Mouse (Mus musculus) thymus, postnatal 0 days (tissue): ENCODE data around the gene Pagr1a. TPM values are rescaled to one million over a fixed set of nuclear protein-coding genes. Genes with fewer than 3 reads are reported as not detected.

ENCODE experiments used
- DNase-seq: peaks from one replicate; pipeline ENCODE4 v3.0.0-alpha.2; 2015; ENCODE audit warnings: low spot score
- microRNA-seq: library from miRNA; unstranded; fragments of <30 nt; microRNA quantifications from one replicate; pipeline ENCODE4, GENCODE M21; 2016; ENCODE audit warnings: borderline number of aligned reads
- polyA plus RNA-seq: library from polyadenylated mRNA; unstranded; fragments of >200 nt; fragmentation: Nextera tagmentation; extraction: Ambion mirVana; gene quantifications from 2 replicates; pipeline ENCODE4 v1.2.1, GENCODE M21; 2015

Gene Pagr1a
- polyA plus RNA-seq, 1 experiment from 2014 or later: 100 TPM

DNA sequence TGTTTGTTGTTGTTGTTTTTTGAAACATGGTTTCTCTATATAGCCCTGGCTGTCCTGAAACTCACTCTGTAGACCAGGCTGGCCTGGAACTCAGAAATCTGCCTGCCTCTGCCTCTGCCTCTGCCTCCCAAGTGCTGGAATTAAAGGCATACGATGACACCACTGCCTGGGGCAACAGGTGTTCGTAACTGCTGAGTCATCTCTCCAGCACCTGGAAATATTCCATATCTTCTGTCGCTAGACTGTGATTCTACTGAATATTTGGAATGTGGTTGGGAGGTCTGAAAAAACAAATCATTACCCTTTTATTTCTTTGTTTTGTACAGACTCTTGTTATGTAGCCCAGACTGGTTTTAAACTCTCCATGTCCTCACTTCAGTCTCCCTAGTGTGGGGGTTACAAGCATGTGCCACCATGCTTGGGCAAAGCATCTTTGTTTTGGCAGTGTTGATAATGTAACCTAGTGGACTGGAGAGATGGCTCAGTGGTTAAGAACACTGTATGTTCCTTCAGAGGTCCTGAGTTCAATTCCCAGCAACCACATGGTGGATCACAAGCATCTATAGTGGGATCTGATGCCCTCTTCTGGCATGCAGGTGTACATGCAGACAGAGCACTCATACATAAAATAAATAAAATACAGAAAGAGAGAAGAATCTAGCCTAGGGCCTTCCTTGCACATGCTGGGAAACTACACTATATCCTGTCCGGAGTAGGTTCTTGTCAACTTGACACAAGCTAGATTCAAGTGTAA is 12.9 kb downstream of the Pagr1a start:
- DNase-seq: no peak

DNA sequence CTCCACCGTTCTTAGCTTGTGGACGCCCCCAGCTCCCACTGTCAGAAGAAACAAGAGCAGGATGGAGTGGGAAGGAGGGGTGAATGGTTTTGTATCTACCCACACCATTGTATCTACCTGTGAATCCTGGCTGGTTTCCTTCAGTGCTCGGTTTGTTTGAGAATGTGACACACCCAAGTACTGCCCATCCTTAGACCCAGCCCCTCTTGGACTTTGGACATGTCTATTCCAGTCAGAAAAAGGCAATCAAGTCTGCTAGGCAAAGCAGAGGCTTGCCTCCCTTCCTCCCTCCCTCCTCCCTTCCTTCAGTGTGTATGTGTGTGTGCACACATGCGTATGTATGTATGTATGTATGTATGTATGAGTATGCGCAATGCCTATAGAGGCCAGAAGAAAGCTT is 13.5 kb downstream of the Pagr1a start:
- no peak for DNase-seq

DNA sequence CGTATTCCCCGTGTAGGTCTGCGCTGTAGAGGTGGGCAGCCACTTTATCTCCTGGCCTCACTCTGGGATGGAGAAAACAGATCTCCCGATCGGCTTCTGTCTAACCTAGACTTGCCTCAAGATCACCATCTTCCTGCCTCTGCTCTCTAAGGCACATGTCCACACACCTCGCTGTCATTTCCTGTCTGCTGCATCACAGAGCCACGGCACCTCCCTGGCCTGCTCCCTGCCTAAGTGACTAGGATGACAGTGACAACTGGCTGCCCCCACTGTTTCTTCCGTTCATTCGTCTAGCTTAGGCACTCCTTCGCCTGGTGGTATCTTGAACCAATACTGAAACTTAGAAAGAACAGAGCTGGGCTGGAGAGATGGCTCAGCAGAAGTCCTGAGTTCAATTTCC is 17.6 kb downstream of the Pagr1a start:
- DNase-seq: peak; percentile 42

DNA sequence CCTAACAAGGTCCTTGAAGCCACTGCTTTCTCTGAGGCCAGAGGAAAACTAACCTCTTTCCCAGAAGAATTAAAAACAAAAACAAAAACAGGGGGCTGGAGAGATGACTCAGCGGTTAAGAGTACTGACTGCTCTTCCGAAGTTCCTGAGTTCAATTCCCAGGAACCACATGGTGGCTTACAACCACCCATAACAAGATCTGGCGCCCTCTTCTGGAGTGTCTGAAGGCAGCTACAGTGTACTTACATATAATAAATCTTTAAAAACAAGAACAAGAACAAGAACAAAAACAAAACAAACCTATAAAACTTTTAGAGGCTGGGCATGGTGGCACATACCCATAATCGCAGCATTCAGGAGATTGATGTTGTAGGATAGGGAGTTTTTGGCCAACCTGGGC is 20.7 kb downstream of the Pagr1a start:
- DNase-seq: no peak

DNA sequence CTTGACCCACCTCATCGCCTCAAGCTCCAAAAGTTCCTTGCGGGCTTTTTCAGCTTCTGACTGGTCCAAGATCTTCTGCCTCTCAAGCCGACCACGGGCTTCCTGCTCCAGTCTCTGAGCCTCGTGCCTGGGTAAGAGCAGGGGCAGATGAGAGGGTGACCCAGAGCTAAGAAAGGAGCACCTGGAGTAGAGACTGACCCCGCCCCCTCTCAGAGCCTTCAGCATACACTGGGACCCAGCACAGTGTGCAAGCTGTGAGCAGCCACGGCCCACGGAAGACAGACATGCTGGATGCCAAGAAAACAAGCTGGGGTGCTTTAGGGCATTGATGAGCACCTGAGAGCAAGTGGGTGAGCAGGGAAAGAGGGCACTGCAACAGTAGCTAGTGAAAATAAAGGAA is 28.3 kb downstream of the Pagr1a start:
- DNase-seq: no peak

DNA sequence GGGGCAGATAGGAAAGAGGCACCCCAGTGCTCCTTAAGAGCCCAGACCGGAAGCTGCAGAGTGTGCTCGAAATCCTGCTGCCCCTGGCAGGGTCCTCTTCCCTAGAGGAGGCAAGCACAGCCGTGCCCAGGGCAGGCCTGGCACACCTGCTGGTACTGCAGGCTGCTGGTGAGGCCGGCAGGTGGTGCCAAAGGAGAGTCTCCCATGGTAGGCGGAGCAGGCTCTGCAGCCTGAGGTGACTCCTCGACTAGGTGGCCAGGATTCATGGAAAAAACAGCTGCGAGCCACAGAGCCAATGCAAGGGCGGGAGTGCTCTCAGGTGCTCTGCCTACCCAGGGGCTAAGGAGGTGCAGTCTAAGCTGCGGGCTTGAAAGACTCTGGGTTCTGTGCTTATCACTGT is 30.8 kb downstream of the Pagr1a start:
- peak; percentile 32 for DNase-seq

DNA sequence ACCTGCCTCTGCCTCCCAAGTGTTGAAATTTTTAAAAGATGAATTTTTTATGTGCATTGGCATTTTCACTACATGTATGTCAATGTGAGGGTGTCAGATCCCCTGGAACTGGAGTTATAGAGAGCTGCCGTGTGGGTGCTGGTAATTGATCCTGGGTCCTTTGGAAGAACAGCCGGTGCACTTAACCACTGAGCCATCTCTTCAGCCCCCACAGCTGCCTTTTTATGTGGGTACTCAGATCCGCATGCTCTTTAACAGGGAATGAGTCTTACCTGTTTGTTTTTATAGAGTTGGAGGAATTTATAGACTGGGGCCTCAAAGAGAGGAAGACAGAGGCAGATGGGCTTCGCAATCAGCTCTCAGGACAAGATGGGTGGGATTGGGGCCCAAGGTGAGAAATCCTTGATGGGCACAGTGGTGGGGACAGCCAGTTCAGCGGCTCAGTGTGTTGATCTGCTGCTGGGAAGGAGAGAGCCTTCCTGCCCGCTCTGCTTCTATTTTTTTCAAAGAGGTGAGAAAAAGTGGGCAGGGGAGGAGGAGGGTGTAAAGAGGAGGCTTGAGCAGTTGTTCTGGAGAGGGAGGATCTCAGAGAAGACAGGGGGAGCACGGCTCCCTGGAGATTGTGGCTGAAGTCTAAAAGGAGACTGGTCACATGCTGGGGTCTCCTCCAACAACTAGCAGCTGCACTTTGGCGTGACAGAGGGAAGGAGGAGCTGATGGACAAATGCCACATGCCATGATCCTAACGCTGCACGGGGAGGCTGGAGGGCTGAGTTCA is 32.3 kb downstream of the Pagr1a start:
- no peak for DNase-seq

DNA sequence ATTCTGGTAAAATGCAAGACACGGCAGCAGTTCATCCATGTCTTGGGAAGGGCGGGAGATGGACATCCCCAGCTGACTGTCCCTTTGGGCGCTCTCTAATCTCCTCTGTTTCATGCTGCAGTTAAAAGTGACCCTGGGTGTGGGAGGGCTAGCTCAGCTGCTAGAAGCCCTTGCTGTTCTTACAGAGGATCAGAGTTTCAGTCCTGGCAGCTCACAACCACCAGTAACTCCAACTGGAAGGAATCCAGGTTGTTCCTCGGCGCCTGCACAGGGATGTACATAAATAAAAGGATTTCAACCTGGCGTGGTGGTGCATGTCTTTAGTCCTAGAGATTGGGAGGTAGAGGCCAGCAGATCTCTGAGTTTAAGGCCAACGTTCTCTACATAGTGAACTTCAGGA is 34.0 kb downstream of the Pagr1a start:
- DNase-seq: no peak

DNA sequence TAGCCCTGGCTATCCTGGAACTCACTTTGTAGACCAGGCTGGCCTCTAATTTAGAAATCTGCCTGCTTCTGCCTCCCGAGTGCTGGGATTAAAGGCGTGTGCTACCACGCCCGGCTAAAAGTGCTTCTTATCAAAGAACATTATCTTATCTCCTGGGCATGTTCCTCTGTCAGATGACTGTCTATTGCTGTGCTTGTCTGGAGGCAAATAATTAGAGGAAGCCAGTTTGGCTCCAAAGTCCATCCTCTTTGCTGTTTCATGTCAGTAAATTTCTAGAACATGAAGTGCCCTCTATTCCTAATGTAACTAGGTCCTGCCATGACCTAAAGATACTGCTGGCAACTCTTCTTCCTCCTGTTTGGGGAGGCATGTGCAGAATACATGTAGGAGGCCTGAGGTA is 35.1 kb downstream of the Pagr1a start:
- no peak for DNase-seq

DNA sequence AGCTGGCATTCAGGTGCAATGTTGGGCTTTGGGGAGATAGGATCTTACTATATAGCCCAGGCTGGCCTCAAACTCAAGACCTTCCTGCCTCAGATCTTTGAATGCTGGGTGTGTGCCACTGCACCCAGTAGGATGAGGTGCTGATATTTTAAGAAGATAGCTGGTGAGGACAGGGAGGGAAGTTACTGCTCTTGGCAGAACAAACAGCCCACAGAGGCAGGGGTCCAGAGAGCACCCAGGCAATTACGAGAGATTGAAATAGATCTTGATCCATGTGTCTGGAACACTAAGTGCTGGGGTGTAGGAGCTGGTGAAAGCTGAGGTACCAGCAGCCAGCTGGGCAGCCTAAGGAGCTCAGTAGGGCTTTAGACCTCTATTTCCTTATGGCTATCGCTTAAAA is 35.6 kb downstream of the Pagr1a start:
- DNase-seq: no peak

DNA sequence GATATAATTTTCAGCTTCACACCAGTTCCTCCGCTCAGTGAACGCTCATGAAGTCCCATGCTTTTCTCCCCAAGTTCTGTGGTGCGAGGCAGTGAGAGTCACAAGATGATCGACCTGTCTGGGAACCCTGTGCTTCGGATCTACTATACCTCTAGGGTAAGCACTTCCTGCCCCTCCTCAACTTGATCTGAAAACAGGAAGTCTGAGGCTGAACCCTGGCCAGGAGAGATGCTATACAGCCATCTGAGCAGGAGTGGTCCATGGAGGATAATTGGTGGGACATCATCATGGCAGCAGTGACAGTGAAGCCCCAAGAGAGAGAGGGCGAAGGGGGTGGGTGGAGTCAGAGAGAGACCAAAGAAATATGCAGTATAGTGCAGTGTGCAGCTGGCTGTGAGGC is 38.3 kb downstream of the Pagr1a start:
- no peak for DNase-seq

DNA sequence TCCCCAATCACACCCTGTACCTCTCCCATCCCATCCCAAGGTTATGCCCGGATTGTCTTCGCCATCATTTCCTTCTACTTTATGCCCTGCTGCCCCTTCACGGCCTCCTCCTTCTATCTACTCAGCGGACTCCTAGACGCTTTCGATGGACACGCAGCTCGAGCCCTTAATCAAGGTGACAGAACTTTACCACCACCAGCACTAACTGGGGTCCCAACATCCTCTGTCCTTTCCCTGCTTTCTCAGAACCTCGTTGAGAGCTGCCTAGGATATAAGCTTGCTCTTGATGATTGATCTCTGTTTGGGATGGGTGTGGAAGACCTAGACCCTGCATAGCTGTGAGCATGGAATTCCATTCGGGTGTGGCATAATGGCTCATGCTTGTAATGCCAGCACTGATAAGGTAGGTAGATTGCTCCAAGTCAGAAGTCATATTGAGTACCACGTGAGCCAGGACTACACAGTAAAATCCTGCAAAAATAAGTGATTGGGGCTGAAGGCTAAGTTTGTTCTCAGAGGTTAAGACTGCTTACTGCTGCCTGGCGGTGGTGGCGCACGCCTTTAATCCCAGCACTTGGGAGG is 40.2 kb downstream of the Pagr1a start:
- no peak for DNase-seq

DNA sequence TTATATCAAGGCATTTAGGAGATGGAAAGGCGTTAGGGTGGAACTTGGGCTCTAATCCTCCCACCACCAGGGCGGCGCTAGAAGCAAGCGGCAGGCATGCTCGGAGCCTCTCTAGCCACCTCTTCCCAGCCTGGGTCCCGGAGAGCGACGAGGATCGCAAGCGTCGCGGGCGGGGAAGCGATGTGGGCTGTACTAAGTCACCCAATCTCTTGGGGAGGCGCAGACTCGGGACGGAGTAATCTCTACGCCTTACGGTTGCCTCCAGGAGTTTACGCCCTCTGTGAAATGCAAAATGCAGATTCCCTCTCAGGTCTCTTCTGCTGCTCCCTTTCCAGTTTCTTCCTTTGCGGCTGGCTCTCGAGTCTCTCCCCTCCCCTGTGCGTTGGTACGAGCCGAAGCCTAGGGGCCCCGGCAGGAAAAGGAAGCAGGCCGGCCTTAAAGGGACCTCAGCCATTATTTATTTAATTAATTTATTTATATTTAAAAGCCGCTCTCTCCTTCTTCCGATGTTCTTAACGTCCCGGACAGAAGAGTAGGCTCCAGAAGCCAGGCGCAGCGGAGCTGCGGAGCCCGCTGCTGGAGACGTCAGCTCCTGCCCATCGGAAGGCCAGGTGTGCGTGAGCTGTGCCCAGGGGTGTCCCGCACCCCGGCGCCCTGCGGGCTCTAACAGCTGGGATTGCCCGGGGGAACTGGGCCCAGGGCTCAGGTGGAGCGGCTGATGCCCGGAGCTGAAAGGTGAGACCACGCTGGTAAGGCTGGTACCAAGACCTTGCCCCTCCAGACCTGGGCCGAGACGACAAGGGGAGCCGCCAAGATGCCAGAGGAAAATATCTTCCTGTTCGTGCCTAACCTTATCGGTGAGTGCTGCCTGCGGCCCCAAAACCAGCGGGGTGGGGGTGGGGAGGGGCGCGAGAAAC is 40.9 kb downstream of the Pagr1a start, which contains the start of gene Cdiptos:
Cdiptos (minus strand) TSS at position 149 of the 917 bp plus-strand sequence.
- peak; percentile 97 for DNase-seq

DNA sequence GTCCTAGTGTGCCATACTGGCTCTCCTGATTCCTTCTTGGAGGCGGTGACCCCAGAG is 41.4 kb downstream of the Pagr1a start, which contains the start of gene Cdipt:
Cdipt (plus strand) TSS at position 22 of the 57 bp plus-strand sequence.
- no peak for DNase-seq

DNA sequence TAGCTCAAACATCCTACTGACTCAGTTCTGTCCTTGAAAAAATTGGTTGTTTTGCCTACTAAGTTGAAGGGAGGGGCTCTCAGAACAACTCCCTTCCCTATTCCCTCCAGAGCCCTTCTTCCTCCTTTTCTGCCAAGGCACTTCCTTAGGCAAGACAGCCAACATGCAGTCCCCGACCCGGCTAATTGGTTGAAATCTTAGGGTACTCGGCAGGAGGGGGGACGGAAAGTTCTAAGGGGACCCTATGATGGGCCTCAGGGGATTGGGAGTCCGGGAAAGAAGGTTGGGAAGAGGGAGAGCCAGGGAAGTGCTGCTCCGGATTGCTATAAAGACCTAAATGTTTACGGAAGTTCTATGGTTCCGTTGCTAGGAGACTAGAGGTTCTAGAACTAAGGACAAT is 41.7 kb downstream of the Pagr1a start:
- no peak for DNase-seq

DNA sequence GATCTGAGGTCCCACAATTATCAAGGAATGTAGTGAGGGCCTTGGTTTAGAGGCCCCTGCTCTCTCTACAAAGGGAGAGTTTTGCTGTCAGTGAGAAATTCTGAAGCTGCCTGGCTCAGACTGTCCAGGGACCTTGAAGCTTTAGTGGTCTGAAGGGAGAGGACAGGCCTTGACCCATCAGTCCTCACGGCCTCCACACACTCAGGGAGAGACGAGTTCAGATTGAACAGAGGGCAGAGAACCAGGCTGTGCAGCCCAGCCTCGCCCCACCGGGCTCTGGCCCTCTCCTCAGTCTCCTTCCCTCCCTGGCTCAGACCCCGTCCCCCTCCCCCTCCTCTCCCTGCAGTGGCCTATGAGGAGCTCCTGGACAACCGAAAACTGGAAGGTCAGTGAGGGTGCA is 49.8 kb downstream of the Pagr1a start:
- no peak for DNase-seq

DNA sequence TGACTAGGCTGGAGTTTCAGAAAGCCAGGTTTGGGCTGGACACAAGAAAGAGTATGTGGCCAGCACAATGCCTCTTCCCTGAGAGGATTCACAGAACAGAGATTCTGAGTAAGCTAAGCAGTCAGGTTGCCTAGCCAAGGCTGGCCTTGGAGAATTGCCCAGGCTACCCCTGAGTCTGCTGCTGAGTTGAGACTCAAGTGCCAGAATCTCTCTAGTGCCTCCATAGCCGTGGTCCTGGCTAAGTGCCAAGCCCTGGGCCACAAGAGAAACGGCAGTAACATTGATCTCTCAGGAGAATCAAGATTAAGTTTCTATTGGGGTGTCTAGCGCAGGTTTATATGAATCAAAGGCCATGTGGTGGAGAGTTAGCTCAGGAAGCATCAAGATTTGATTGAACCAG is 51.6 kb downstream of the Pagr1a start:
- no peak for DNase-seq

Small RNA genes within 50 kb of the gene (microRNA-seq; reads per million reads assigned to microRNA genes)
- not detected for gene Gm44343

Other genes starting within 250 kb of the Pagr1a start
- gene Ypel3, start 240.4 kb downstream of the Pagr1a start, polyA plus RNA-seq: 153 and 180 TPM in 2 replicates
- gene Tbx6, start 235.9 kb downstream of the Pagr1a start, polyA plus RNA-seq: 0.28 and 0.48 TPM in 2 replicates
- 306 TPM in 2 replicates for gene Ppp4c, start 224.9 kb downstream of the Pagr1a start, polyA plus RNA-seq
- 0.19 and 0.20 TPM in 2 replicates for gene Fam57b, start 219.7 kb downstream of the Pagr1a start, polyA plus RNA-seq
- not detected in 2 replicates for gene 4930451I11Rik, start 185.7 kb downstream of the Pagr1a start, polyA plus RNA-seq
- 0.21 and 0.33 TPM in 2 replicates for gene Doc2a, start 169.9 kb downstream of the Pagr1a start, polyA plus RNA-seq
- 16.9 and 22.6 TPM in 2 replicates for gene Hirip3, start 155.4 kb downstream of the Pagr1a start, polyA plus RNA-seq
- gene Ino80e, start 155.0 kb downstream of the Pagr1a start, polyA plus RNA-seq: 82.9 and 98.9 TPM in 2 replicates
- 21.2 and 26.6 TPM in 2 replicates for gene Taok2, start 132.6 kb downstream of the Pagr1a start, polyA plus RNA-seq
- 37.4 and 38.9 TPM in 2 replicates for gene Tmem219, start 94.4 kb downstream of the Pagr1a start, polyA plus RNA-seq
- gene Kctd13, start 88.5 kb downstream of the Pagr1a start, polyA plus RNA-seq: 15.8 and 18.0 TPM in 2 replicates
- not detected in 2 replicates for gene Asphd1, start 67.8 kb downstream of the Pagr1a start, polyA plus RNA-seq
- 0.50 and 0.78 TPM in 2 replicates for gene Sez6l2, start 66.8 kb downstream of the Pagr1a start, polyA plus RNA-seq
- 91.9 and 94.6 TPM in 2 replicates for gene Cdipt, start 41.4 kb downstream of the Pagr1a start, polyA plus RNA-seq
- 1.6 and 1.7 TPM in 2 replicates for gene Cdiptos, start 41.3 kb downstream of the Pagr1a start, polyA plus RNA-seq
- gene Mvp, start 2.7 kb downstream of the Pagr1a start, polyA plus RNA-seq: 29.8 and 32.5 TPM in 2 replicates
- gene Pagr1b, start 868 bp downstream of the Pagr1a start, polyA plus RNA-seq: 0.60 and 1.2 TPM in 2 replicates
- gene Gm42742, start 3.7 kb upstream of the Pagr1a start, polyA plus RNA-seq: 57.8 and 80.0 TPM in 2 replicates
- 0.57 and 0.69 TPM in 2 replicates for gene Prrt2, start 3.9 kb upstream of the Pagr1a start, polyA plus RNA-seq
- 111 and 132 TPM in 2 replicates for gene Maz, start 9.7 kb upstream of the Pagr1a start, polyA plus RNA-seq
- 117 and 133 TPM in 2 replicates for gene Kif22, start 25.1 kb upstream of the Pagr1a start, polyA plus RNA-seq
- gene Zg16, start 70.0 kb upstream of the Pagr1a start, polyA plus RNA-seq: 2.4 and 2.7 TPM in 2 replicates
- 154 and 165 TPM in 2 replicates for gene AI467606, start 74.0 kb upstream of the Pagr1a start, polyA plus RNA-seq
- gene Qprt, start 104.9 kb upstream of the Pagr1a start, polyA plus RNA-seq: 0.99 and 1.4 TPM in 2 replicates
- 26.6 and 26.7 TPM in 2 replicates for gene Spn, start 120.5 kb upstream of the Pagr1a start, polyA plus RNA-seq
- 59.5 and 62.0 TPM in 2 replicates for gene Cd2bp2, start 178.7 kb upstream of the Pagr1a start, polyA plus RNA-seq
- gene Tbc1d10b, start 191.1 kb upstream of the Pagr1a start, polyA plus RNA-seq: 20.5 and 27.4 TPM in 2 replicates
- gene Mylpf, start 191.5 kb upstream of the Pagr1a start, polyA plus RNA-seq: 67.7 and 68.9 TPM in 2 replicates
- 25.4 and 29.7 TPM in 2 replicates for gene Zfp553, start 215.7 kb upstream of the Pagr1a start, polyA plus RNA-seq
- gene Sept1, start 215.8 kb upstream of the Pagr1a start, polyA plus RNA-seq: 638 and 684 TPM in 2 replicates
- 34.7 and 37.0 TPM in 2 replicates for gene Zfp771, start 226.9 kb upstream of the Pagr1a start, polyA plus RNA-seq
- gene Dctpp1, start 243.4 kb upstream of the Pagr1a start, polyA plus RNA-seq: 181 and 213 TPM in 2 replicates